Mouse (Mus musculus) liver, embryonic 13.5 days (tissue): ENCODE data around the gene Pdcd1. TPM values are rescaled to one million over a fixed set of nuclear protein-coding genes. Genes with fewer than 3 reads are reported as not detected.
"Not testable (repeated sequence)": the region's sequence is repeated elsewhere in the genome, so short reads cannot be mapped to it uniquely, and the experiment has no call there.

Source experiments
- ATAC-seq: fragments of 200-750 bp; cut with Nextera tagmentation; 2 replicates; pipeline ENCODE4 v1.8.0; 2017; ENCODE audit warnings: low read depth, mild to moderate bottlenecking, moderate number of reproducible peaks, moderate library complexity
- DNase-seq: peaks from one replicate; pipeline ENCODE4 v3.0.0; 2022
- H3K27ac ChIP-seq: fragments of 300-500 bp; sonication (generic); 2 replicates; pipeline ENCODE4 v1.5.1; 2015; ENCODE audit warnings: moderate library complexity, mild to moderate bottlenecking, inconsistent platforms
- H3K27me3 ChIP-seq: fragments of 300-500 bp; sonication (generic); 2 replicates; pipeline ENCODE4 v1.6.1; 2015; ENCODE audit warnings: mild to moderate bottlenecking, inconsistent platforms
- H3K36me3 ChIP-seq: fragments of 300-500 bp; sonication (generic); 2 replicates; pipeline ENCODE4 v1.6.1; 2015; ENCODE audit warnings: mild to moderate bottlenecking, inconsistent platforms
- H3K4me1 ChIP-seq: fragments of 300-500 bp; sonication (generic); replicated peaks from 2 replicates; pipeline ENCODE4 v1.6.1; 2015; ENCODE audit warnings: inconsistent platforms
- H3K4me2 ChIP-seq: fragments of 300-500 bp; sonication (generic); 2 replicates; pipeline ENCODE4 v1.6.1; 2015; ENCODE audit warnings: inconsistent platforms, mild to moderate bottlenecking, moderate library complexity
- H3K4me3 ChIP-seq: fragments of 300-500 bp; sonication (generic); replicated peaks from 2 replicates; pipeline ENCODE4 v1.5.1; 2015; ENCODE audit warnings: mild to moderate bottlenecking, inconsistent platforms
- H3K9ac ChIP-seq: fragments of 300-500 bp; sonication (generic); 2 replicates; pipeline ENCODE4 v1.6.1; 2015; ENCODE audit warnings: mild to moderate bottlenecking, inconsistent platforms
- H3K9me3 ChIP-seq: fragments of 300-500 bp; sonication (generic); replicated peaks from 2 replicates; pipeline ENCODE4 v1.6.1; 2016; ENCODE audit warnings: inconsistent platforms
- whole genome bisulfite sequencing: fragments of 180-500 bp; shearing (Covaris S2); methylation state at CpG from one replicate; pipeline ENCODE4 v1.1.7; 2015; ENCODE audit not compliant: insufficient replicate concordance; 5-methylcytosine and 5-hydroxymethylcytosine counted together
- polyA plus RNA-seq: library from polyadenylated mRNA; unstranded; fragments of >200 nt; fragmentation: Nextera tagmentation; extraction: Ambion mirVana; gene quantifications from 2 replicates; pipeline ENCODE4 v1.2.1, GENCODE M21; 2015

Gene Pdcd1
- polyA plus RNA-seq, 1 experiment from 2014 or later = not detected

- H3K9me3 ChIP-seq = no peaks in the 10 kb centered on the region
- H3K36me3 ChIP-seq = no peaks in the 10 kb centered on the region
- no peaks in the 10 kb centered on the region for H3K27me3 ChIP-seq
- H3K4me2 ChIP-seq = no peak overlapping the region
- H3K4me1 ChIP-seq = no peaks in the 10 kb centered on the region
- DNase-seq (no peak), ATAC-seq (no peak)
- H3K4me3 ChIP-seq = no peak overlapping the region
- no peak overlapping the region for H3K27ac ChIP-seq
- WGBS = 61% methylated on average over 2 of the region's 2 CpGs
- H3K9ac ChIP-seq = no peak overlapping the region
These were observed 23.6 kb downstream of the Pdcd1 start for GRCm38 (mm10) chr1:94028741-94029140.

- Histone ChIP-seq H3K4me1 (no peaks in the 10 kb centered on the region), H3K4me2 (no peak overlapping the region), H3K27ac (no peak overlapping the region), H3K9ac (no peak overlapping the region), H3K36me3 (no peaks in the 10 kb centered on the region), H3K27me3 (no peaks in the 10 kb centered on the region), H3K4me3 (no peak overlapping the region), H3K9me3 (no peaks in the 10 kb centered on the region)
- 83% methylated on average over 12 of the region's 12 CpGs for WGBS
- DNase-seq (no peak), ATAC-seq (no peak)
These were observed 24.7 kb downstream of the Pdcd1 start for GRCm38 (mm10) chr1:94027506-94028108.

GRCm38 (mm10) chr1:94020151-94020550, 32.2 kb downstream of the Pdcd1 start, which contains the start of gene Neu4:
TSS of gene Neu4 (plus strand) at chr1:94020451.
- ATAC-seq = no peak
- no peak within 1 kb of the TSS for H3K9ac ChIP-seq
- H3K27ac ChIP-seq = no peak within 1 kb of the TSS
- no peak within 1 kb of the TSS for H3K4me3 ChIP-seq
- H3K27me3 ChIP-seq = no peaks in the 10 kb centered on the region
- DNase-seq = no peak
- no peak within 1 kb of the TSS for H3K4me2 ChIP-seq
- 70% methylated on average over 6 of the region's 6 CpGs for WGBS
- no peaks in the 10 kb centered on the region for H3K9me3 ChIP-seq
- H3K4me1 ChIP-seq = no peaks in the 10 kb centered on the region
- H3K36me3 ChIP-seq = no peaks in the 10 kb centered on the region

GRCm38 (mm10) chr1:94011643-94012042, 40.7 kb downstream of the Pdcd1 start:
- Histone ChIP-seq H3K9ac (no peak overlapping the region), H3K4me3 (no peak overlapping the region), H3K4me2 (no peak overlapping the region), H3K4me1 (no peaks in the 10 kb centered on the region), H3K27ac (no peak overlapping the region), H3K9me3 (no peaks in the 10 kb centered on the region), H3K27me3 (no peaks in the 10 kb centered on the region), H3K36me3 (no peaks in the 10 kb centered on the region)
- ATAC-seq (no peak), DNase-seq (no peak)
- WGBS = 31% methylated on average over 3 of the region's 3 CpGs

- not testable (repeated sequence) for H3K4me3 ChIP-seq, ATAC-seq
- 74% methylated on average over 16 of the region's 19 CpGs for WGBS
These were observed 43.5 kb downstream of the Pdcd1 start for GRCm38 (mm10) chr1:94008826-94009225.

GRCm38 (mm10) chr1:94005954-94006506, 46.3 kb downstream of the Pdcd1 start:
- not testable (repeated sequence) for H3K4me1 ChIP-seq, DNase-seq, H3K9ac ChIP-seq, H3K36me3 ChIP-seq, H3K27ac ChIP-seq, H3K27me3 ChIP-seq, ATAC-seq, H3K9me3 ChIP-seq, H3K4me3 ChIP-seq, H3K4me2 ChIP-seq
- 52% methylated on average over 2 of the region's 2 CpGs for WGBS

More at GRCm38 (mm10) chr1:94008826-94009225, 43.5 kb downstream of the Pdcd1 start:
- not testable (repeated sequence) for H3K9ac ChIP-seq, H3K36me3 ChIP-seq, H3K27me3 ChIP-seq, H3K4me1 ChIP-seq, H3K9me3 ChIP-seq, H3K4me2 ChIP-seq, DNase-seq, H3K27ac ChIP-seq

GRCm38 (mm10) chr1:94001023-94001422, 51.3 kb downstream of the Pdcd1 start:
- Histone ChIP-seq H3K4me2 (no peak overlapping the region), H3K9me3 (no peaks in the 10 kb centered on the region), H3K9ac (no peak overlapping the region), H3K4me3 (no peak overlapping the region), H3K36me3 (no peaks in the 10 kb centered on the region), H3K27me3 (no peaks in the 10 kb centered on the region), H3K27ac (no peak overlapping the region), H3K4me1 (no peaks in the 10 kb centered on the region)
- DNase-seq (no peak), ATAC-seq (no peak)
- 50% methylated on average over 2 of the region's 2 CpGs for WGBS

- H3K27me3 ChIP-seq, DNase-seq, H3K9ac ChIP-seq, H3K4me3 ChIP-seq, H3K4me2 ChIP-seq, H3K4me1 ChIP-seq, H3K9me3 ChIP-seq, H3K27ac ChIP-seq, ATAC-seq, H3K36me3 ChIP-seq: not testable (repeated sequence)
- WGBS = 49% methylated on average over 3 of the region's 3 CpGs
These were observed 60.9 kb downstream of the Pdcd1 start for GRCm38 (mm10) chr1:93991491-93991890.

GRCm38 (mm10) chr1:93991068-93991467, 61.3 kb downstream of the Pdcd1 start:
- not testable (repeated sequence) for H3K27me3 ChIP-seq, DNase-seq, H3K4me1 ChIP-seq, H3K4me2 ChIP-seq, H3K27ac ChIP-seq, H3K9ac ChIP-seq, H3K4me3 ChIP-seq, ATAC-seq, H3K36me3 ChIP-seq, H3K9me3 ChIP-seq
- 21% methylated on average over 2 of the region's 2 CpGs for WGBS

- H3K9me3 ChIP-seq, H3K9ac ChIP-seq, ATAC-seq, H3K27me3 ChIP-seq, H3K4me3 ChIP-seq, H3K4me1 ChIP-seq, H3K36me3 ChIP-seq, H3K4me2 ChIP-seq, H3K27ac ChIP-seq, DNase-seq: not testable (repeated sequence)
- 71% methylated on average over 7 of the region's 8 CpGs for WGBS
These were observed 62.1 kb downstream of the Pdcd1 start, which contains the start of gene Gal3st2c for GRCm38 (mm10) chr1:93990209-93990608. TSS of gene Gal3st2c (plus strand) at chr1:93990509.

- H3K9me3 ChIP-seq = no peaks in the 10 kb centered on the region
- H3K9ac ChIP-seq = no peak overlapping the region
- no peaks in the 10 kb centered on the region for H3K4me1 ChIP-seq
- no peak overlapping the region for H3K27ac ChIP-seq
- DNase-seq = no peak
- no peaks in the 10 kb centered on the region for H3K27me3 ChIP-seq
- WGBS = 37% methylated on average over 3 of the region's 3 CpGs
- H3K4me2 ChIP-seq = no peak overlapping the region
- no peak for ATAC-seq
- H3K4me3 ChIP-seq = no peak overlapping the region
- H3K36me3 ChIP-seq = no peaks in the 10 kb centered on the region
These were observed 63.6 kb downstream of the Pdcd1 start for GRCm38 (mm10) chr1:93988786-93989185.
